Mouse (Mus musculus) urinary bladder, adult 18-20 months (tissue): ENCODE measurements around the gene Dmwd.
A peak's percentile ranks its signal among the peaks of the same experiment; 100 is the strongest.

Source experiments
- DNase-seq, 2 experiments: peaks; one replicate each; pipeline ENCODE4 v3.0.0; 2022; ENCODE audit warnings: low spot score in 2 of 2, mixed read lengths in 2 of 2

The Dmwd gene

DNA sequence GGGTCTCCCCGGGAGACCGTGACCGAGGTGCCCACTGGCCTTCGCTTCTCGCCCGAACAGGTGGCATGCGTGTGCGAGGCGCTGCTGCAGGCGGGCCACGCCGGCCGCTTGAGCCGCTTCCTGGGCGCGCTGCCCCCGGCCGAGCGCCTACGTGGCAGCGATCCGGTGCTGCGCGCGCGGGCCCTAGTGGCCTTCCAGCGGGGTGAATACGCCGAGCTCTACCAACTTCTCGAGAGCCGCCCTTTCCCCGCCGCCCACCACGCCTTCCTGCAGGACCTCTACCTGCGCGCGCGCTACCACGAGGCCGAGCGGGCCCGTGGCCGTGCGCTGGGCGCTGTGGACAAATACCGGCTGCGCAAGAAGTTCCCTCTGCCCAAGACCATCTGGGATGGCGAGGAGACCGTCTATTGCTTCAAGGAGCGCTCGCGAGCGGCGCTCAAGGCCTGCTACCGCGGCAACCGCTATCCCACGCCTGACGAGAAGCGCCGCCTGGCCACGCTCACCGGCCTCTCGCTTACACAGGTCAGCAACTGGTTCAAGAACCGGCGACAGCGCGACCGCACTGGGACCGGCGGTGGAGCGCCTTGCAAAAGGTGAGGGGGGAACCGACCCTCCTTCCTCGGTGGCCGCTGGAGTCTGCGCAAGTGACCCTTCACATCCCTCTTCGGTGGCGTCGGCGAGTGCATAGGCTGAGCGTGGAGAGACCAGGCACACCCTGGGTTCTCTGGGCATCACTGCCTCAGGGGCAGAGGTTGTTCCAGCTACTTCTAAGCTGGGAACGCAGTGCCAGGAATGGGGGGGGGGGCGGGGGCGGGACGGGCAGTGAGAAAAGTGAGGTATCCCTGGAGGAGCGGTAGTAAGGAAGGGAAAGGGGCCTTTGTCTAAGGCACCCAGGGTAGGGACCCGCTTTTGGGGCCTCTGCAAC is 19.1 kb downstream of the Dmwd start:
- peak in 1 of 2 experiments; percentile 59 for DNase-seq

DNA sequence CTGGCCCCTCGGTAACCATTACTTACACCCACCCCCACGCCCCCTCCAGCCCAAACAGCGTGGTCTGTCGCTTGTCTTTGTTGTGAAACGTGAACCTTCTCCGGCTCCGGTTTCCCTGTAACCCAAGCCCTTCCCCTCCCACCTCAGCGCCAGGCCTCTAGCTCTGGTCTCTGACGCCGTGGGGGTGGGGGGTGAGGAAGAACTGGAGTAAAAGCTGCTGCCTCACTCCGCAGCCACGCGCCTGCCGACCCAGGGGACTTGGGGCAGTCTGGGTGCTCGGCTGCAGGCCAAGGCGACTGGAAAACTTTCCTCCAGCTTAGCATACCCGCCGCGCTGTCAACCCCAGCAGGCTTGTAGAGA is 19.7 kb downstream of the Dmwd start:
- DNase-seq: no peak

DNA sequence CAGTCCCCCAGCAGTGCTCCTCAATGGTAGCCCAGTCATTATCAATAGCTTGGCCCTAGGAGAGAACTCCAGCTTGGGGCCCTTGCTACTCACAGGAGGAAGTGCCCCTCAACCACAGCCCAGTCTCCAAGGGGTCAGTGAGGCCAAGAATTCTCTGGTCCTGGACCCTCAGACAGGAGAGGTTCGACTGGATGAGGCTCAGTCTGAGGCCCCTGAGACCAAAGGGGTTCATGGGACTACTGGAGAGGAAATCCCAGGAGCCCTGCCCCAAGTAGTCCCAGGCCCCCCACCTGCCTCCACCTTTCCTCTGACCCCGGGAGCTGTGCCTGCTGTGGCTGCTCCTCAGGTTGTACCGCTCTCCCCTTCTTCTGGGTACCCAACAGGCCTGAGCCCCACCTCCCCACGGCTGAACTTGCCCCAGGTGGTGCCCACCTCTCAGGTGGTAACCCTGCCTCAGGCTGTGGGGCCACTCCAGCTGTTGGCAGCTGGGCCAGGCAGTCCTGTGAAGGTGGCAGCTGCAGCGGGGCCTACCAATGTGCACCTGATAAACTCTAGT is 20.5 kb downstream of the Dmwd start:
- DNase-seq: no peak

DNA sequence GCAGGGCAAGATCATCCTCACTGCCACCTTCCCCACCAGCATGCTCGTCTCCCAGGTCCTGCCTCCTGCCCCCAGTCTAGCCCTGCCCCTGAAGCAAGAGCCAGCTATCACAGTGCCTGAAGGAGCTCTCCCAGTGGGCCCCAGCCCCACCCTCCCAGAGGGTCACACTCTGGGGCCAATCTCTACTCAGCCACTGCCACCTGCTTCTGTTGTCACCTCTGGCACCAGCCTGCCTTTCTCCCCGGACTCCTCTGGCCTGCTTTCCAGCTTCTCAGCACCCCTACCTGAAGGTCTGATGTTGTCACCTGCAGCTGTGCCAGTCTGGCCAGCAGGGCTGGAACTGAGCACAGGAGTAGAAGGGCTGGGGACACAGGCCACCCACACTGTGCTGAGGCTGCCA is 21.2 kb downstream of the Dmwd start:
- no peak for DNase-seq

DNA sequence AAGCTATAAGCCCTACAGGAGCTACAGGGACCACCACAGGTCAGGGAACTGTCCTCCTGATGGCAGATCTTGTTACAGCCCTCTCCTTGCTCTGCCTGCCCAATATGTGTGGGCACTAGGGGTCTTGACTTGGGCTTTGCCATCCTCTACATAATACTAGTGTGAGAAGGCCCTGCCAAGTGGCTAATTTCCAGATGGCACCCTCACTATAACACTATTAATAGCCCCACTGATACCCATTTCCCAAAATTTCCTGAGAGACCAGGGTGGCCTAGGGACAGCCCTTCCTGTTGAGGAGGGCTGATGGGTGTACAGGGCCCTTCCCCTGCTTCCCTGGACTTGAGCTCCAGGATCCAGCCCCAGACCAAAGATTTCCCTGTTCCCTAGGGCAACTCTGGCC is 21.8 kb downstream of the Dmwd start:
- no peak for DNase-seq

DNA sequence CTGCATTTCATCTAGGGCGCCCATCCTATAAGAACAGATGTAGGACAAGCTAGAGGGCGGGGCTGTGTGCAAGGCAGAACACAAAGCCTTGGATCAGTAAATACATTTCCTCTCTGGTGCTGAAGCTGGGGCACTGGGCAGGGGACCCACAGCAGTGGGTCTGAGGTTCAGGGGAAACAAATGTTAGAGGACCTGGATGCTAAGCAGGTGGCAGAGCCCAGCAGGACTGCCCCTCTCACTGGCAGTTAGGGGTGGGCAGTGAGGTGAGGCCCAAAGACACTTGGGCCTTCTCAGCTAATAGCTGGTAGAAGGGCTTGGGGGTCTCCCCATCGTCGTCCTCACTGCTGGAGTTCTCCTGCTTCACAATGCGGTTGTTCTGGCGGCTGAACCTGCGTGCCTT is 22.8 kb downstream of the Dmwd start:
- DNase-seq: no peak

DNA sequence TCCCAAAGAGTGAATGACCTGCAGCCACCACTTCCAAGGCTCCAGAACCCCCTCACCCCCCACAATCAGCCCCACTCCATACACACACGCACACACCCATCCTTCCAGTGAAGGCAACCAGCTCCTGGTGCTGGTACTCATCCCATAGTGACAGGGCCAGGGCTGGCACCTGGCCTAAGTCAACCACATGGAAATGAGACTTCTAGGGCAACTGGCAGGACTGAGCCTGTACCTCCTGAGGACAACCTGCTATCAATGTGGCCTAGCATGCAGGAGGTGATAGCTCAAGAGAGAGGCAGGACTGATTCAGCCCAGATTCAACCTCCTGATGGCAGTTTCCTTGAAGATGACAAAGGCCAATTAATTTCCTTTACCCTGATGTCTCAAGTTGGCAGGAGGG is 24.3 kb downstream of the Dmwd start:
- DNase-seq: no peak

DNA sequence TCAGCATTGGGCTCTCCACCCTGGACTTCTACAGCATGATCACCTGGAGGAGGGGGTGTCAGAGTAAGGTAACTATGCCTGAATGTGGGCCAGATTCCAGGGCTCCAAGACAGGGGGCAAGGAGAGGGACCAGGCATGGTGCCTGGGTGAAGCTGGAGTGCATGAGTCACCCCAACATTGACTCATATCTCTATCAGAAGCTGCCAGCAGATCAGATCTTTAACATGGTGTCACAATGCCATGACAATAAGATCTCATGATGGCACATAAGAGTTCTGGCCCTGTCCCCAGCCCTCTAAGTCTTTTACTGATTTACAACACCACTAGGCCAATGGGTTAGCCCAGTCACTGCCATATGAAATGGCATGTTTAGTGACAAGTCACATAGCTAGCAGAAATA is 27.7 kb downstream of the Dmwd start:
- no peak for DNase-seq

DNA sequence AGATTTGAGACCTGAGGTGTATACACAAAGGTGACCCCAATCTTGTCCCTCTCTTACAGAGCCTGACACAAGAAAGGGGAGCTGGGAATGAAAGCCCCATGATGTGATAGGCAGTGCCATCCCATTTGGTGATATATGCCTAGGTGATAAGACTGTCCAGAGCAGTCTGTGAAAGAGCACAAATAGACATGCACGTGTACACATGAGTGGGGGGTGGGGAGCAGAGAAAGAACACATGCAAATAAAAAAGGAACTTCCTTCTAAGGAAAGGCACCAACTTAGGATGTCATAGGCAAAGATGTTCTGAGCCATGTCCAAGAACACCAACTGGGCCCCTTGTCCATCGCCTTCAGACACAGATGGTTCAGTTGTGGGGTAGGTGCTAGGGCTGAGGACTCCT is 28.5 kb downstream of the Dmwd start:
- DNase-seq: no peak

DNA sequence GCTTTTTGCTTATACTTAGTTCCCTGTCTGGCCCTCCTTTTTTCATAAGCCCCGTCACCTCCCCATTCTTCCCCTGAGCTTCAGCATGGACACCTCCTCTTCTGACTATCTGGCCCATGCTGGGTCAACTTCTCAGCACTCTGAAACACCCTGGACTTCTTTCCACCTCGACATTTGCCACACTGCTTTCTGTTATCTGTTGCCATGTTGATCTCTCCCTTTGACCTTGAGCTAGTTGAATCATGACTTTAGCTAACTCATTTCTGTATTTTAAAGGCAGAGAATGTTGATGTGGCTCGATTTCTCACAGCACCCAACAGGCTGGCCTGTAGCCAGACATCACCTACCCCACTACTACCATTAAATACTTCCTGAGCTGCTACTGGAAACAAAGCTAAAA is 31.4 kb downstream of the Dmwd start:
- no peak for DNase-seq

DNA sequence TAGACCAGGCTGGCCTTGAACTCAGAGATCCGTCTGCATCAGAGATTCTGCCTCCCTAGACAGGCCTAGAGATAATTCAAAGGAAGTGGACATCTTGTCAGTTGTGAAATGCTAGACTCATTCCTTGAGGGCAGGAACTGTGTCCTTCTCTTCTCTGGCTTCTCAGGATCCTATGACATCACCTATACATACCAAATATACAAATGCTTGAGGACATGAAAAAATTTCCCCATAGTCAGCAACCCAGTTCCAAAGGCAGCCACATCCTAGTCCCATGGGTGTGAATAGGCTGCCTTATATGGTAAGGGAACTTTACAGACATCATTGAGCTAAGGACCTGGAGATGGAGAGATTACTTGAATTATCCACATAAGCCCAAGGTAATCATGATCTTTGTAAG is 33.5 kb downstream of the Dmwd start:
- DNase-seq: no peak

DNA sequence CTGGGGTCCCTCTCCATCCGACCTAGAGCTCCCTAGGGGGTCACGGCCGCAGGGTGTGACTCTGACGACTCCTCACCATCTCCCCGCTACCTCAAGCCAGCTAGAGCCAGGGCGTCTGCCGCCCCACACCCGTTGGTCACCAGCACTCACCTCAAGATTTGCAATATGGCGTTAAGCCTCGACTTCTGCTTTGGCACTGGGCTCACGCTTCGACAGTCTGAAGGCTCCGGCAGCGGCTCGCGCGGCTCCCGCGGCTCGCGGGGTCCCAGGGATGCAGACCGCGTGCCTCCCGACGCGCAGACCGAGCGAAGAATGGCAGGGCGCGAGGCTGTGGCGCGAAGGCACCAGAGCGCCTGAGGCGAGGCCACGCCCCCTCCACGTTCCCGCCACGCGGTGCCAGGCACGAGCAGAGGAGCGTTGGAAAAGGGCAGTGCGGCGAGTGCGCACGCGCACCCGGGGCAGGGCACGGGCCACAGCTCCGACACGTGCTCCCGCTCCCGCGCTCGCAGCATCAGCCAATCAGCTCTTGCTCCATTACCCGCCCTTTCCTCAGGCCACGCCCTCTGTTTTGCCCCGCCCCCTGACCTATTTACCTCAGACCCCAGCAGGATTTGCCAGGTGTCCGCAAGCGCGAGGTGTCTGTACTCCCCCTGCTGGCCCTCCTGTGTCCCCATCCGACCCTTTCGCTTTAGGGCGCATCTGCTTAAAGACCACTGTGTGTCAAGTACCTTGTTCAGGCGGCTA is 42.2 kb downstream of the Dmwd start, which contains the start of gene Gm4969:
Gene Gm4969 (minus strand): TSS at position 341 of the 744 bp plus-strand sequence.
- DNase-seq: no peak

DNA sequence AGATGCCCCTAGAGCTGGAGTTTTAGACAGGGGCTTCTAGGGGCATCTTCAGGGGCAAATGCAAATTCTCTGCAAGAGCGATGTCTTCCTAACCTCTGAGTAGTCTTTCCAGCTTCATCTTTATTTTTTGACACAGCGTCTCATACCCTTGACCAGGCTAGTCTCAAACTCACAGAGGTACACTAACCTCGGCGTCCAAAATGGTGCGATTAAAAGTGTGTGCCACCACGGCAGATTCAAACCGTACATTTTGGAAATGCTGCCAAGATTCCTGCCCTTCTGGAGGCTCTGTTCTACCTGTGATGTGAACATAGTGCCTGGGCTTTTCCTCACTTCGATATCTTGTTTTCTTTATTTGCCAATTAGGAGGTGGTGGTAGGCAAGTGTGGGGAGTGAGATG is 43.1 kb downstream of the Dmwd start:
- DNase-seq: no peak

DNA sequence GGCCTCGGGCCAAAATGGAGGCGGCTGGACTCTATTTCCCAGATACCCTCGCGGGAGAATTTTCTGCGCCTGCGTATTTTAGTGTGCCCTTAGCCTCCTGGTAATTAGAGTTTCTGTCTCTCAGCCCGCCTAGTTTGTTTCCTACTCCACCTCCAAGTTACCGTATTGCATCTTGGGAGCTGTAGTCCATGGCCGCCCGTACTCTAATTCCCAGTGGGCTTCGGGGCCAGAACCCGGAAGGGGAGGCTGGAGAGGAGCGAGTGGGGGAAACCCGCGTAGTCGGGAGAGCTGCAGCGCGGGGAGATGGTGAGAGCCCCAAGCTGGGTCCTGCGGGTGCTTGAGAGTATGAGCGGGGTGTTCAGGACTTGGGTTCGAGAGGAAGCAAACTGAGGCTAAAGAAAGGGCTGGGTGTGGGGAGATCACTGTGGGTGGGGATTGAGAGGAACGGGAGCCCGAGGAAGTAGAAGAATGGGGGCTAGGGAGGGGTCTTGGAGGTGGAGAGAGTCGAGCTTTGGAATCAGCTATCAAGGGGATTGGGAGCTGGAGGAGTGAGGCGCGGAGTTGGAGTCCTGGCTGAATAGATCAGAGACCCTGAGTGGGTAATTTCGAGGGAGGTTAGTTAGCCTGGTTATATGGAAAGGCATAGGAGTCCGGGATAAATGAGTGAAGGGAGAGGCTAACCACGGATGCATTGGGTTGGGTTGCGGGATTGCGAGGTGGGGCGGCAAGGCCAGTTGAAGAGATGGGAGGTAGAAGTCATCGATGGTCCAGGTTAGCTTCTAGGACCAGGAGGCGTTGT is 43.8 kb downstream of the Dmwd start, which contains the start of gene Fbxo46:
Gene Fbxo46 (plus strand): TSS at position 229 of the 799 bp plus-strand sequence.
- peak; percentile 79 to 94 for DNase-seq

DNA sequence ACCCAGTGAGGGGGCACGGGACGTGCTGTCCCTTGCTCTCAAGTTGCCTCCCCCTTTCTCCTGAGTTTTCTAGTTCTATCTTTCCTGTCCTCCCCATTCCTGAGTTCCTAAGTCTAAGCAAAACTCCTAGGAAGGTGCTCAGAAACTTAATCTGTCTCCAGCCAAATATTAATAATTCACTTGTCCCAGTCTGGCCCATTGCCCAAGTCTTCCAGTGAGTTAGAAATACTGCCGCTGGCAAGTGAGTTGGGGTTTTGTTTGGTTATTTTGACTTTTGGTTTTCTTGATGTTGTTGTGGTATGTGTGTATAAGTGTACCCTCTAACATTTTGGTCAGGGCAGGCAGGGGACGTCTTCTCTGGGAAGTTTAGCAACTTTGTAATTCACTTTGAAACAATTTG is 45.7 kb downstream of the Dmwd start:
- no peak for DNase-seq

DNA sequence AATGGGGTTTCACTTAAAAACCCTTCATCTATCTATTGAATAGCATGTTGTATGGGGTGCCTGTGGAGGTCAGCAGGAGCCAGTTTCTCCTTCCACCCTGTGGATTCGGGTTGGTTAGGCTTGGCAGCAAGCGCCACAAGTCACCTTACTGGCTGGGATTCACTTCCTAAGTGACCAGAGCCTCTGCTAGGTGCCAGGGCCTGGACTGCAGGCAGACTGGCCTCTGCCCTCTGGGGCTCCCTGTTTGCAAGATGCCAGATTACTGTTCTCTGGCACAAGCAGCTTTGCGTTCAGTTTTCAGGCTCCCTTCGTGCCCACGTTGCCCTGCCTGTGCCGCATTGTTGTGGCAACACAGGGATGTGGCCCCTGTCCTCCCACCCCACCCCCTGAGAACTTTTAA is 48.7 kb downstream of the Dmwd start:
- DNase-seq: no peak

DNA sequence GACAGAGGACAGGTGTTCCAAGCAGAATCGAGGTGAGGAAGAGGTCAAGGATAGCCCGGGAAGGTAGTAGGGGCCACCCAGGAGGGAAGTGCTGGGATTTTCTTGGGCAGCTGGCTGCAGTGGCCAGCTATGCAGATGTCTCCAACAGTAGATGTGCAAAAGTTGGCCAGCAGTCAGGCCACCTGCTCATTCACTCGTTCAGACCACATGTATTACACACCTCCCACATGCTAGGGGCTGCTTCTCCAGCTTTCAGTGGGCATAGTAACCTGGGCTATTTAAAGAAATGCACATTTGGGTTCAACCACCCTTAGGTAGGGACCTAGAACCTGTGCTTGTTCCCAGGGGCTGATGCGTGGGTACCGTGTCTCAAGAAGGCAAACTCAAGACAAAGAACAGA is 51.7 kb downstream of the Dmwd start:
- no peak for DNase-seq

DNA sequence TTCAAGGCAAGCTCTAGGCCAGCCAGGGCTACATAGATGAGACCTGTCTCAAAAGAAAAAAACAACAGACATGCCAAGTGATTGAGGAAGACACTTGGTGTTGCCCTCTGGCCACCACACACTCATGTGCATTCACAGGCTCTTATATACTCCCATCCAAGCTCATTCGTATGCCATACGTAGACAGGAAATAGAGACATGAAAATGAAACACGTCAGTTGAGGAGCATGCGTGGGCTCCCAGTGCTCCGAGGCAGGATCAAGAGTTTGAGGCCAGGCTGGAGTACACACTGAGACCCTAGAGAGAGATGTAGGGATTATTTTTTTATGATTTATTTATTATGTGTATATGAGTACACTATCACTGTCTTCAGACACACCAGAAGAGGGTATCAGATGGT is 53.4 kb downstream of the Dmwd start:
- no peak for DNase-seq

DNA sequence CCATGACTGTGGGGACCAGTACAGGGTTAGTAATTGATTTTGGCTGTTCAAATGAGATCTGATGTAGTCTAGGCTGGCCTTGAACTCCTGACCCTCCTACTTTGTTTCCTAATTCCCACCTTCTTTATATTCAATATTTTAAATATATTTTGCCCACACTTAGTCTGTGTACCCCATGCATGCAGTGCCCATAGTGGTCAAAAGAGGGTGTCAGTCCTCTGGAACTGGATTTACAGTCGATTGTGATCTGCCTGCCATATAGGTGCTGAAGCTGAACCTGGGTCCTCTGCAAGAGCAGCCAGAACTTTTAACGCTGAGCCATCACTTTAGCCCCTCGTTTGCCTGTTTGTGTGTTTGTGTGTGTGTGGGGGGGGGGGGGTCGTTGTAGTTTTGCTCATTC is 54.6 kb downstream of the Dmwd start:
- DNase-seq: no peak

DNA sequence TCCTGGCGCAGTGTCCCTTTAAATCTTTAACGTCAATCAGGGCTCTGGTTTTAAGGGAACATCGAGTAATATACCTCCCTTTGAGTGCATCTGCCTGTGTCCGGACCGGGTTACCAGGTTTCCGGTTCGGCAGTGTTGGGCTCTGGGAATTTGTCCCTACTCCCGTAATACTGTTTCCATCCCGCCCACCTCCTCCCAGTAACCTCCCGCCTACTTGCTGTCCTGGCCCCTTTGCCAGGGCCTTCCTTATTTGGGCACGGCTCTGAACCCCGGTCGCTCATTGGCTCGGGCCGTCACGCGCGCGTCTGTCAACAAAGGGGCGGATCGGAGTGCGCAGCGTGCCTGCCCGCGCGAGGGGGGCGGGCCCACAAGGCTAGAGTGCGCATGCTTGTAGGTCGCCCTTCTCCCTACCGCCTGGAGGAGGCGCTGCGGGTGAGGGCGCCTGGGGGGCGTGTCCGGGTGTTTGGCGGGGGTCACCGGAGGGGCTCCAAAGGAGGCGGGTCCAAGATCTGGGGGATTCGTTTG is 55.4 kb downstream of the Dmwd start:
- DNase-seq: peak; percentile 95 to 97
